Mouse (Mus musculus) heart, embryonic 11.5 days (tissue): ENCODE results near the gene Lat. TPM values are rescaled to one million over a fixed set of nuclear protein-coding genes. Genes with fewer than 3 reads are reported as not detected.
"Not testable (repeated sequence)": the region's sequence is repeated elsewhere in the genome, so short reads cannot be mapped to it uniquely, and the experiment has no call there.

Experiments
- ATAC-seq: fragments of 200-750 bp; cut with Nextera tagmentation; replicated peaks from 2 replicates; pipeline ENCODE4 v1.8.0; 2017; ENCODE audit warnings: moderate library complexity; ENCODE audit not compliant: insufficient number of reproducible peaks, low FRiP score, low TSS enrichment
- H3K27ac ChIP-seq: fragments of 300-500 bp; sonication (generic); 2 replicates; pipeline ENCODE4 v1.5.1; 2014; ENCODE audit warnings: mild to moderate bottlenecking, low read depth, low read length
- H3K27me3 ChIP-seq: fragments of 300-500 bp; sonication (generic); 2 replicates; pipeline ENCODE4 v1.6.1; 2014; ENCODE audit warnings: mild to moderate bottlenecking, low read length, mixed read lengths; ENCODE audit not compliant: control insufficient read depth, insufficient read depth
- H3K36me3 ChIP-seq: fragments of 300-500 bp; sonication (generic); 2 replicates; pipeline ENCODE4 v1.6.1; 2014; ENCODE audit warnings: mild to moderate bottlenecking, low read length, moderate library complexity, mixed read lengths; ENCODE audit not compliant: control insufficient read depth, insufficient read depth
- H3K4me1 ChIP-seq: fragments of 300-500 bp; sonication (generic); 2 replicates; pipeline ENCODE4 v1.6.1; 2014; ENCODE audit warnings: low read length; ENCODE audit not compliant: control insufficient read depth, insufficient read depth
- H3K4me2 ChIP-seq: fragments of 300-500 bp; sonication (generic); 2 replicates; pipeline ENCODE4 v1.6.1; 2014; ENCODE audit warnings: mild to moderate bottlenecking, moderate library complexity
- H3K4me3 ChIP-seq: fragments of 300-500 bp; sonication (generic); 2 replicates; pipeline ENCODE4 v1.5.1; 2014; ENCODE audit warnings: low read depth, low read length
- H3K9ac ChIP-seq: fragments of 300-500 bp; sonication (generic); 2 replicates; pipeline ENCODE4 v1.6.1; 2014; ENCODE audit warnings: mild to moderate bottlenecking, low read depth, low read length, moderate library complexity
- H3K9me3 ChIP-seq: fragments of 300-500 bp; sonication (generic); replicated peaks from 2 replicates; pipeline ENCODE4 v1.6.1; 2016; ENCODE audit warnings: low read length; ENCODE audit not compliant: control insufficient read depth
- WGBS: fragments of 180-500 bp; shearing (Covaris S2); extraction: QIAGEN DNeasy Blood & Tissue Kit; methylation state at CpG from one replicate; pipeline ENCODE4 v1.1.7; 2014; ENCODE audit not compliant: insufficient replicate concordance; 5-methylcytosine and 5-hydroxymethylcytosine counted together
- polyA plus RNA-seq: library from polyadenylated mRNA; unstranded; fragments of >200 nt; fragmentation: Nextera tagmentation; extraction: Ambion mirVana; gene quantifications from 2 replicates; pipeline ENCODE4 v1.2.1, GENCODE M21; 2014

Gene Lat
- 5.1 and 6.1 TPM in 2 replicates for polyA plus RNA-seq

GRCm38 (mm10) chr7:126369393-126369792 lies at the start of gene Lat:
Lat (minus strand) TSS chr7:126369570.
- H3K27ac ChIP-seq, result no peak within 1 kb of the TSS
- H3K36me3 ChIP-seq, result peaks cover 15% of the 10 kb centered on the region; the same call in 1 of the 2 replicates
- no peak within 1 kb of the TSS for H3K9ac ChIP-seq
- no peaks in the 10 kb centered on the region for H3K27me3 ChIP-seq
- ATAC-seq, result peak; percentile 31; the same call in 1 of the 2 replicates
- H3K9me3 ChIP-seq, result no peaks in the 10 kb centered on the region
- H3K4me2 ChIP-seq, result peak within 1 kb of the TSS; percentile 35
- H3K4me3 ChIP-seq, result no peak within 1 kb of the TSS
- no peaks in the 10 kb centered on the region for H3K4me1 ChIP-seq
- 40% methylated on average over 13 of the region's 13 CpGs for WGBS

GRCm38 (mm10) chr7:126418496-126418895 lies 49.1 kb upstream of the Lat start:
- Histone ChIP-seq H3K27me3 (no peaks in the 10 kb centered on the region; the same call in 1 of the 2 replicates), H3K9ac (no peak overlapping the region), H3K4me3 (no peak overlapping the region), H3K27ac (no peak overlapping the region), H3K36me3 (no peaks in the 10 kb centered on the region), H3K4me2 (no peak overlapping the region), H3K4me1 (no peaks in the 10 kb centered on the region), H3K9me3 (no peaks in the 10 kb centered on the region)
- WGBS, result 54% methylated on average over 3 of the region's 3 CpGs
- no peak for ATAC-seq

GRCm38 (mm10) chr7:126417606-126418005 lies 48.2 kb upstream of the Lat start:
- 89% methylated on average over 4 of the region's 4 CpGs for WGBS
- H3K4me2 ChIP-seq, result no peak overlapping the region
- ATAC-seq, result no peak
- no peaks in the 10 kb centered on the region for H3K4me1 ChIP-seq
- no peak overlapping the region for H3K27ac ChIP-seq
- no peaks in the 10 kb centered on the region for H3K36me3 ChIP-seq
- H3K9ac ChIP-seq, result no peak overlapping the region
- no peaks in the 10 kb centered on the region for H3K9me3 ChIP-seq
- H3K27me3 ChIP-seq, result no peaks in the 10 kb centered on the region; the same call in 1 of the 2 replicates
- H3K4me3 ChIP-seq, result no peak overlapping the region

GRCm38 (mm10) chr7:126417045-126417444 lies 47.7 kb upstream of the Lat start:
- ATAC-seq, result no peak
- no peak overlapping the region for H3K9ac ChIP-seq
- H3K4me3 ChIP-seq, result no peak overlapping the region
- H3K27me3 ChIP-seq, result no peaks in the 10 kb centered on the region; the same call in 1 of the 2 replicates
- no peak overlapping the region for H3K27ac ChIP-seq
- no peaks in the 10 kb centered on the region for H3K4me1 ChIP-seq
- H3K4me2 ChIP-seq, result no peak overlapping the region
- H3K9me3 ChIP-seq, result no peaks in the 10 kb centered on the region
- H3K36me3 ChIP-seq, result no peaks in the 10 kb centered on the region
- 47% methylated on average over 8 of the region's 8 CpGs for WGBS

- Histone ChIP-seq H3K27me3 (no peaks in the 10 kb centered on the region; the same call in 1 of the 2 replicates), H3K4me1 (no peaks in the 10 kb centered on the region), H3K4me2 (no peak overlapping the region), H3K9ac (no peak overlapping the region), H3K27ac (no peak overlapping the region), H3K36me3 (no peaks in the 10 kb centered on the region), H3K9me3 (no peaks in the 10 kb centered on the region), H3K4me3 (no peak overlapping the region)
- no peak for ATAC-seq
- WGBS, result 47% methylated on average over 2 of the region's 2 CpGs
Observed at GRCm38 (mm10) chr7:126416615-126417014, 47.2 kb upstream of the Lat start.

GRCm38 (mm10) chr7:126414725-126415124 lies 45.4 kb upstream of the Lat start, which contains the start of gene Cd19:
Cd19 (minus strand) TSS chr7:126414889.
- Histone ChIP-seq H3K27me3 (no peaks in the 10 kb centered on the region; the same call in 1 of the 2 replicates), H3K9me3 (no peaks in the 10 kb centered on the region), H3K4me3 (no peak within 1 kb of the TSS), H3K4me1 (no peaks in the 10 kb centered on the region), H3K9ac (no peak within 1 kb of the TSS), H3K36me3 (no peaks in the 10 kb centered on the region), H3K27ac (no peak within 1 kb of the TSS), H3K4me2 (no peak within 1 kb of the TSS)
- WGBS, result 73% methylated on average over 6 of the region's 6 CpGs
- no peak for ATAC-seq

GRCm38 (mm10) chr7:126411061-126411460 lies 41.7 kb upstream of the Lat start:
- no peak overlapping the region for H3K9ac ChIP-seq

GRCm38 (mm10) chr7:126408686-126409085 lies 39.3 kb upstream of the Lat start:
- Histone ChIP-seq H3K4me3 (no peak overlapping the region), H3K27ac (no peak overlapping the region), H3K36me3 (no peaks in the 10 kb centered on the region), H3K9ac (no peak overlapping the region), H3K9me3 (no peaks in the 10 kb centered on the region), H3K4me1 (no peaks in the 10 kb centered on the region), H3K4me2 (no peak overlapping the region), H3K27me3 (no peaks in the 10 kb centered on the region; the same call in 1 of the 2 replicates)
- 76% methylated on average over 2 of the region's 2 CpGs for WGBS
- ATAC-seq, result no peak

More at GRCm38 (mm10) chr7:126411061-126411460, 41.7 kb upstream of the Lat start:
- 89% methylated on average over 4 of the region's 4 CpGs for WGBS
- ATAC-seq, result no peak
- Histone ChIP-seq H3K9me3 (no peaks in the 10 kb centered on the region), H3K27ac (no peak overlapping the region), H3K4me2 (no peak overlapping the region), H3K4me3 (no peak overlapping the region), H3K36me3 (no peaks in the 10 kb centered on the region), H3K27me3 (no peaks in the 10 kb centered on the region; the same call in 1 of the 2 replicates), H3K4me1 (no peaks in the 10 kb centered on the region)

- H3K36me3 ChIP-seq, H3K9me3 ChIP-seq, ATAC-seq, H3K9ac ChIP-seq, H3K4me2 ChIP-seq, H3K27ac ChIP-seq, H3K4me3 ChIP-seq, H3K27me3 ChIP-seq, H3K4me1 ChIP-seq: not testable (repeated sequence)
- 71% methylated on average over 8 of the region's 8 CpGs for WGBS
Observed at GRCm38 (mm10) chr7:126402518-126402917, 33.1 kb upstream of the Lat start.
